Mouse (Mus musculus) ovary, postnatal 10 days (tissue): ENCODE data around the gene Cuedc1.

Experiments used
- DNase-seq: peaks from one replicate; pipeline ENCODE4 v3.0.0; 2022; ENCODE audit warnings: low spot score

Gene Cuedc1

DNA sequence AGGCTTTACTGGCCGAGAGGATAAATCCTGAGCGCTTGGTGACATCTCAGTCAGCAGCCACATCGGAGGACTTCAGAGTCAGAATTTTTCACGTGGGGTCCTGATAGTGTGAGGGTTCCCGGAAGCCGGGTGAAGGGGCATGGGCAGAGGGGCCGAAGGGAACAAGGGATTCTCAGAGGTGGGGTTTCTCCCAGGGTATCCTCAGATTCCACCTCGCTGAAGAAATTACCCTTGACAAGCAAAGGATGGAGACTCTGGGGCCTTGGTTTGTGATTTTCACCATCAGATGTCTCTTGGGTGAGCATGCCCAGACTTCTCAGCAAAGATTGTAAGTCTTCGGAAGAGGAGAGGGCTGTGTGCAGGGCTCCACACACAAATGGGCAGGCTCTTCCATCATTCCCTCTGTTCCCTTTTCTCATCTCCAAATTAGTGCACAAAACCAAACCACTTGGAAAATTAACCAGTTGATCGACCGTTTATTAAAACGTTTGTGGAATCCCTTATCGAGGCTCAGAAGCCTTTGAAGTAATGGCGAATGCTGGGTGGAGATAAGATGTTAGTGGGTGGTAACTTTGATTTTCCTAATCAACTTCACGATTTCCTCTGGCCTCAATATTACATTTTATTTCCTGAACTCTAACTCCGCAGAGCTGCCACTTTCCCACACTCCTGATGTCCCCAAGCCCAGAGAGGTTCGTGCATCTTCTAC, at the start of gene Cuedc1:
Gene Cuedc1, plus strand, starts transcription at position 38 of the 709 bp plus-strand sequence.
- no peak for DNase-seq

DNA sequence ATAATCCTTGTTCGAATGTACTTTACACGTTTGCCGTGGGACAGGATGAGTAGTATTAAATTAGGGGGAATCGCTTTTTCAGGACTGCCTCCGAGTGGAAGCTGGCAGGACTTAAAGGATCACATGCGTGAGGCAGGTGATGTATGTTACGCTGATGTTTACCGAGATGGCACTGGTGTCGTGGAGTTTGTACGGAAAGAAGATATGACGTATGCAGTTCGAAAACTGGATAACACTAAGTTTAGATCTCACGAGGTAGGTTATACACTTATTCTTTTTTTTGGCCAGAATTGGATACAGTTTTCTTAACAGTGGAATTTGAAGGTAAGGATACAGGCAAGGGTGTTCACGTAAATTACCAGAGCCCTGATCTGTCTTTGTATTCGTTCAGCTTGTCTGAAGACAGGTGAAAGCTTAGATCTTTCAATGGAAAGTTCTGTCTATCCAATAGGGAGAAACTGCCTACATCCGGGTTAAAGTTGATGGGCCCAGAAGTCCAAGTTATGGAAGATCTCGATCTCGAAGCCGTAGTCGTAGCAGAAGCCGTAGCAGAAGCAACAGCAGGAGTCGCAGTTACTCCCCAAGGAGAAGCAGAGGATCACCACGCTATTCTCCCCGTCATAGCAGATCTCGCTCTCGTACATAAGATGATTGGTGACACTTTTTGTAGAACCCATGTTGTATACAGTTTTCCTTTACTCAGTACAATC, 48.7 kb upstream of the Cuedc1 start:
- no peak for DNase-seq

DNA sequence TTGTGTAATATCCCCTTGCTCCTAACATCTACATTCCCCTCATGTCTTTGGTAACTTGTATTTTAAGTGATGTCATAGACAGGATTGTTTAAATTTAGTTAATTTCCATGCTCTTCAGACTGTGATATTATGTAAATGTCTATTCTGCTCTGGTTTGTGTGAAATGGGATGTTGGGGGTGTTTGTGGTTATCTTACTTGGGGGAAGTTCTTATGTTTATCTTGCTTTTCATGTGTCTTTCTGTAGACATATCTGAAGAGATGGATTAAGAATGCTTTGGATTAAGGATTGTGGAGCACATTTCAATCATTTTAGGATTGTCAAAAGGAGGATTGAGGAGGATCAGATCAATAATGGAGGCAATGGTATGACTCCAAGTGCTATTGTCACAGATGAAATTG, 48.1 kb upstream of the Cuedc1 start:
- no peak for DNase-seq

DNA sequence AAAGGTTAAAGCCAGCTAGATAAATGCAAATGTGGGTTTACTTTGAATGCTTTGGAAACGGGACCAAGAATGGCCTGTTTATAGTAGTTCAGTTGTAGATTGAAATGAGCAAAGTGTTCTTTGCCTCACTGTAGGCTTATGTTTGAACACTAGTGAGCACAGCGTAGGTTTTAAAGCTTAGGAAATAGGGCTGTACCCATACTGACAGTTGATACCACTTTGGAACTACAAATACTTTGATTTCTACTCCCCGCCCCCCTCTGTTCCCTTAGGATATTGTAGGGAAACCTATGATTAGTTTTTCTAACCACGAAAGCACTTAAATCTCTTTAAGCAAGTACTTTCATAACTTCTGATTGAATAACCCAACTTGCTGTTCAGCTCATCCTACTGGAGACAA, 45.2 kb upstream of the Cuedc1 start:
- DNase-seq: no peak

DNA sequence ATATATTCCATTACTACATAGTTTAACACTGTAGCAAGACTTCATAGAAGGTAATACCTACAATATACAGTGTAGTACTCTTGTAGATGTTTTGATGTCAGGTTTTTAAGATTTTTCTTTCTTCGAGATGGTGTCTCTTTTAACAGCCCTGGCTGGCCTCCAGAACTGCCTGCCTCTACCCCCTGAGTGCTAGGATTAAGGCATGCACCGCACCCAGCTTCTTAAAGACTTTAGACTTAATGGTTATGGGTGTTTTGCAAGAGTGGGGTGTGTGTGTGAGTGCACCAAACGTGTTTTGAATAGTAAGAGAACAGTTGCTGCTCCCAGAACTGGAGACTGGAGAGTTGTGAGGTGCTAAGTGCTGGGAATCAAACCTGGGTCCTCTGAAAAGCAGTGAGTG, 44.0 kb upstream of the Cuedc1 start:
- no peak for DNase-seq

DNA sequence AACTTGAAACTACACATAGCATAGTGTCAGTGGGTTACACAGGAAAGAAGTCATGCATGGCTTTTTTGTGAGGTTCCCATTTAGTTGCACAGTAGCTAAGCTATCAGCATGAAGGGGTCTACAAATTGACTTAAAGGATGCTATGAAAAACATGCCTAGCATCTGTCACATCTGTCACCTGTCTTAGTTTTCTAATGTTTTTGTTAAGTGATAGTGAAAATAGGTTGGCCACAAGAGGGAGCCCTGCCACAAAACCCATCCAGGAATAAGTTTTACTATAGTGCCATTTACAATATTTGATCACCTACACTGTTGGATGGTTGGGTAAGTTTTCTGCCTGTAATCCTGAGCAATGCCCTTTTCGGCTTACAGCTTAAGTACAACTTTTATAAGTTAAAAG, 43.3 kb upstream of the Cuedc1 start:
- DNase-seq: no peak

DNA sequence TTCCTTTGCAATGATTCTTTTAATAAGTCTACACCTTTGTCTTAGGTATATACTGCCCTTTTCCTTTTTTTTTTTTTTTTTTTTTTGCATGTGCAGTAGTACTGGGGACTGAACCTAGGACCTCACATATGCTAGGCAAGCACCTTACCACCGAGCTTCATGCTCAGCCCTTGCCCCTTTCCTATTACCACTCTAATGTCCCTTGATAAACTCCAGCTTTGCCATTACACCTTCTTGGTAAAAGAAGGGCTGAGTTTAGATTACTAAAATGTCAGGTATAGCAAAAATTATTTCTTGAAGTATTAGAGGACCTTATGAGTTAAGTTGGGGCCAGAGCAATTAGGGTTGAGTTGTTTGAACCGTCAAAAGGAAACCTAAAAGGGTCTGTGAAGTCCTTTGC, 42.1 kb upstream of the Cuedc1 start:
- no peak for DNase-seq

DNA sequence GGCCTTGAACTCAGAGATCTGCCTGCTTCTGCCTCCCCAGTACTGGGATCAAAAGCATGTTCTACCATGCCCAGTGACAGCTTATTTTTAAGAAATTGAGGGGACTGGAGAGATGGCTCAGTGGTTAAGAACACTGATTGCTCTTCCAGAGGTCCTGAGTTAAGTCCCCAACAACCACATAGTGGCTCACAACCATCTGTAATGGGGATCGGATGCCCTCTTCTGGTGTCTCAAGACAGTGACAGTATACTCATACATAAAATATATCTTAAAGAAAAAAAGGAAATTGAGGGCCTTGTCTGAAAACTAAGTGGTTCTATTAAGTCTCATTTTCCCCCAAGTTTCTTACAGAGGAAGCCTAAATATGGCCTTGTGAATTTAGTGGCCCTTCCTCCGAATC, 40.1 kb upstream of the Cuedc1 start:
- DNase-seq: no peak

DNA sequence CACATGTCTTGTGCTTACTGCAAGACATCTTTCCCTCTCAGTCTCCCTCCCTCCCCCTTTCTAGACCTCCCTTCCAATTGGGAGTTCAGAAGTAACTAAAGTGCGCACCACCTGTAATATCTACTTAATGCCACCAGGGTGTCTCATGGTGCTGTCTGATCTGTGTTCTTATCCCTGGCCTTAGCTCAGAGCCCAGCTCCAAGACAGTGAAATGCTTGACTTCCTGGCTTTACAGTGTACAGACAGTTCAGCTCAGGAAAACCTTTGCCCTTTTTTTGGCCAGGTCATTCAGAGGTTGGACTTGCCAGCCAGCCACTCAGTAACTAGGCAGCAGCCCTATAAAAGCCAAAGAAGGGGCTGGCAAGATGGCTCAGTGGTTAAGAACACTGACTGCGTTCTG, 38.7 kb upstream of the Cuedc1 start:
- no peak for DNase-seq

DNA sequence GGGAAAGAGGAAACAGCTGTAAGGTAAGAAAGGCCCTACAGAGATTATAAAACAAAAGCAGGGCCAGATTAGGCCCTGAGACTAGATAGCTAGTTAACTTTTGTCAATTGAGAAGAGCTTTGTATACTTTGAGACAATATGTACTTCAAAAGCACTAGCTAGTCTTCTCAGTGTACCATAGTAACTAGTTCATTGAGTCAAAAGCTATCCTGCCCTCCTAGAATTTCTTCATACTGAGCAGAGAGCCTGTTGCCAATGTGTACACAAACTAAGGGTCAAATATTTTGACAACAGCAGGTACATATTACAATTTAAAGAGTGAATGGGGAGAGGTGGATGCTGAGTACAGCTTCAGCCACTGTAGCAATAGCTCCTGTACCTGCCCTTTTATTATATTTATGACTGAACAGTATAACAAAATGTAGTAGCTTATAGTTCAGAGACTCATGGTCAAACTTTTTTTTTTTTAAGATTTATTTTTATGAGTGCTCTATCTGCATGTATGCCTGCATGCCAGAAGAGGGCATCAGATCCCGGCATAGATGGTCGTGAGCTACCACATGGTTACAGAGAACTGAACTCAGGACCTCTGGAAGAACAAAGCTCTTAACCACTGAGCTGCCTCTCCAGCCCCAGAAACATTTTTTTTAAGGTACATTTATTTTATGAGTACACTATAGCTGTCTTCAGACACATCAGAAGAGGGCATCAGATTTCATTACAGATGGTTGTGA, 35.8 kb upstream of the Cuedc1 start:
- DNase-seq: no peak

DNA sequence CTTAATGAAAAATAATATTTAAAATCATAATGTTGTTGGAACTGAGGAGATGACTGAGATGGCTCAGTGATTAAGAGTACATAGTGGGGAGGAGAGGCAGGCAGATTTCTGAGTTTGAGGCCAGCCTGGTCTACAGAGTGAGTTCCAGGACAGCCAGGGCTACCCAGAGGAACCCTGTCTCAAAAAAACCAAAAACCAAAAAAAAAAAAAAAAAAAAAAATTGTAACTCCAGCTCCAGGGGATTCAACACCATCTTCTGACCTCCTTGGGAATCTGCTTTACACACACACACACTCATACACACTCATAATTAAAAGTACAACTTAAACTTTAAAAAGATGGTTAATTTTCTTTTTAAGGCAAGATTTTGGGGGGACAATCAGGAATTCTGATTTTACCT, 32.1 kb upstream of the Cuedc1 start:
- no peak for DNase-seq

DNA sequence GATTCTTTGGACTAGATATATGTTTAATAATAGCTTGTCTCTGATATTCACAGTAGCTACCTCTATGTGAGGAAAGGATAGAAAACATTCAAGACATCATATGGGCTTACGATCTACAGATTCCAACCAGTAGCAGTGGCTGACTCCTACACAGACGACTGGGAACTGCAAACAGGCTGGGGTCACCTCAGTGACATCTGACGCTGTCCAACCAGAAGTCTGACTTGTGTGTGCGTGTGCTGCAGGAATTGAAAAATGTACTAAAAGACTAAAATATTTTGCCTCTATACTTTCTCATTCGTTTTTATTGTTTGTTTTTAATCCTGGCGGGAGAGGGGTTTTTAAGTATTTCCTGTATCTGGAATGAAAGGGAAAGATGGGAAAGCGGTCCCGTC, 30.7 kb upstream of the Cuedc1 start:
- no peak for DNase-seq

DNA sequence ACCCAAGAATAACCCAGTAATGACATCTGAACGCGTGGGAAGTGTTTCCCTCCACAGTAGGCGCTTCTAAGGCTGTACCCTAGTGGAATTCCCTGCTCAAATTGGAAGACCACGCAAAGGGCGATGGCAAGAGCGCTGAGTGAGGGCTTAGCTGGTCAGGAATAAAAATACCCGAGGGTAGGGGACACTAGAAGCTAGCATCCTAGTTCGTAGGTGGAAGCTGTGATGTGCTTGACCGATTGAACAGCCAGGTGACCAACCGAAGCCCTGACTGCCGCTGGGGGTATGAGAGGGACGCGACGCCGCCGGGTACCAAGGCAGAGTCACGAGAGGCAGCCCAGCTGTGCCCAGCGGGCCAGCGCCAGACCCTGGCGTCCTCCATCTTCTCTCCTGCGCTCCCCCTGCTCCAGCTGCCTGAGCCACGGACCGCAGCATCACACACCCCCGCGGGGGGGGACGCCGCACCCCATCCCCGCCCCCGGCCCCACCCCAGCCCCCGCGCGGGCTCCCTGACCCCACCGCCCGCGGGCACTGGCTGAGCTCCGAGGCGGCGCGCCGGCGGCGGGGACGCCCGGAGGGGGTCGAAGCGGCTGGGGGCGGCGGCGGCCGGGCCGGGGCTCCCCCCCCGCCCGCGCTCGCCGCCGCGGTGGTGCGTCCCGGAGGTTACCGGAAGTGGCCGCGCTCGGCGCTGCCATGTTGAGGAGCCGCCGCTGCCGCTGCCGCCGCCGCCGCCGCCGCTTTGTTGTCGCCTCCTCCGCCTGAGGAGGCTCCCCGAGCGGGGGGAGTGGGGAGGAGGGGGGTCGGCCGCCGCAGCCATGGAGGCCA, 30.1 kb upstream of the Cuedc1 start, which contains the start of gene Vezf1:
Gene Vezf1, plus strand, starts transcription at position 694 of the 825 bp plus-strand sequence.
- peak; percentile 60 for DNase-seq

DNA sequence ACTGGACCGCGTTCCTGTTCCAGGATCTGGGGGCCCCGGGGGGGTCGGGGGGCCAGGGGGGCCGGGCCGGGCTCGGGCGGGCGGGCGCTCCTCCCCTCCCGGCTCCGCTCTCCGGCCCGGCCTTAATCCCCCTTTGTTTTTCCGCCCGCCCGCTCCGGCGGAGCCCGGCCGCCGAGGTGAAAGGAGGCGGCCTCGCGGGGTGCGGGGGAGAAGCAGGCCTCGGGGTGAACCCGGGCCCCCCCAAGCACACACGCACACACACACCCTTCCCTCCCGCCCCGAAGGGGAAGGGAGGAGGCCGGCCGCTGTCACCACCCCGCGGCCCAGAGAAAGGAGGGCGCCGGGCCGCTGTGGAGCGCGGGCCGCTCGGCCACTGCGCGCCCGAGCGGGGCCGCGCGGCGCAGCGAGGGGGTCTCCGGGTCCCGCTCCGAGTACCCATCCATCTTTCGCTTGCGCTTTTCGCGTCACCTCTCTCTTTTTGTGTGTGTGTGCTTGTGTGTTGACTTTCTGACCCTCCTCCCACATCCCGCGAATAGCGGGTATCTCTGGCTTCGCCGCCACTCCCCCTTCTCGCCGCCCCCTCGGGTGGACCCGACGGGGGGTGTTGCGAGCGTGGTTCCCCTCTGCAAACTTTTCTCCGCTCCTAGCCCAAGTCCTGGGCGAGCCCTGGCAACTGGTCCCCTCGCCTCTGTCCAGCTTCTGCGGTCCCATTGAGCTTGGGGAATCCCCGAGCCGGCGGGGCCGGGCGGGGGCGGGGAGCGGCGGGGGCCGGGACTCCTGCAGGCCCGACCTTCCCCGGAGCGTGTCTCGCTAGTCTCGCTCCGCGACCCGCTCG, 29.2 kb upstream of the Cuedc1 start:
- peak; percentile 66 for DNase-seq

DNA sequence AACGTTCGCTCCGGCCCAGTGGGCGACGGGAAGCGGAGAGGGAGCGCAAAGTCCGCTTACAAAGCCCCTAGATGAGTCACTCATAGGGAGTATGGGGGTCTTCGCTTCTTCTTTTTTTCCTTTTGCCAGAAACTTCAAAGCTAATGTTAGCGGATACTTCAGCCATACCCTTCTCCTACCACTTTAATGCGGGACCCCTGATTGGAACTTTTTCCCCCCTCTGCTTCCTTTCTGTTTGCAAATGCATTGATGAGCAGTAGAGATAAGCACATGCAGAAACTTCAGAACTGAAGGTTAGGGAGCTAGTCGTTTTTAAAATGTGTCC, 28.6 kb upstream of the Cuedc1 start:
- no peak for DNase-seq

DNA sequence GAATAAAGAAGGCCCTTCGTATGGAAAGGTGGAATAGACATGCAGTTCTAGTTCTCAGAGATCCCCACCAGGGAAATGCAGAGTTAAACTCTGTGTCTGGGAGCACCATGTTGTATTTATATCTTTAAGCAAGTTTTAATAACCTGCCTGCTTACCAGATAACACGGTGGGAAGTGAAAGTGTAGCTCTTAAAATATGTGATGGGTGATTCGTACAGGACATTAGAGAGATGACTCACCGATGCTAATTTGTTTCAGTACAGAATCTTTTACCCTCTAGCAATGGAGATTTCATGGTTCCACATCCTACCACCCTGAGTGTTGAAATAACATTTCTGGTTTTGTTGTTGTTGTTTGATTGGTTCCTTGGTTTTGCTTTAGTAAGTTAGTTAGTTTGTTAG, 27.5 kb upstream of the Cuedc1 start:
- DNase-seq: no peak

DNA sequence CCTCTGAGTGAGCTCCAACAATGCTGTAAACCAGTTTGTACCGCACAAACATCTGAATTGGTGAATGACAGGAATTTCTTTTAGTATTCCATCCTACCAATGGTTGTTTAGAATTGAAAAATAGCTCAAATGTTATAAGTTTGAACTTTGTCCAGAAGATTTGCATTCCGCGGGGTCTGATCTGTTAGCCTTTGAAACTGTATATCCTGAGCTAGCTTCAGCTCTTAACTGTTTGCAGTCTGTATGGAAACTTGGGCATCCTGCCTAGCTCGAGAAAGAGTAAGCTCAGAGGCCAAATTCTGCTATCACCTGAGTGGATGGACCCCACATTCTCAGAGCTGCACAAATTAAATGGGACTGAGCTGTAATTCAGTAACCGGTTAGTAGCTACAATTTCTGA, 26.7 kb upstream of the Cuedc1 start:
- no peak for DNase-seq

DNA sequence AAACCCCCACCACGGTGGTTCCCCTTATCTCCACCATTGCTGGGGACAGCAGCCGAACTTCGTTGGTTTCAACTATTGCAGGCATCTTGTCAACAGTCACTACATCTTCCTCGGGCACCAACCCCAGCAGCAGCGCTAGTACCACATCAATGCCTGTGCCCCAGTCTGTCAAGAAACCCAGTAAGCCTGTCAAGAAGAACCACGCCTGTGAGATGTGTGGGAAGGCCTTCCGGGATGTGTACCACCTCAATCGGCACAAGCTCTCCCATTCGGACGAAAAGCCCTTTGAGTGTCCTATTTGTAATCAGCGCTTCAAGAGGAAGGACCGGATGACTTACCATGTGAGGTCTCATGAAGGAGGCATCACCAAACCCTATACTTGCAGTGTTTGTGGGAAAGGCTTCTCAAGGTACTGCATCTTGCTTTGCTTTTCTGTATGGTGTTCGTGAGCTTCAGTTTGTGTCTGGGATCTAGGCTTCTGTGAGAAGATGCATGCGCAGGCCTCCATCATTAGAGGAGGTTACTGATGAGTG, 24.4 kb upstream of the Cuedc1 start:
- no peak for DNase-seq

DNA sequence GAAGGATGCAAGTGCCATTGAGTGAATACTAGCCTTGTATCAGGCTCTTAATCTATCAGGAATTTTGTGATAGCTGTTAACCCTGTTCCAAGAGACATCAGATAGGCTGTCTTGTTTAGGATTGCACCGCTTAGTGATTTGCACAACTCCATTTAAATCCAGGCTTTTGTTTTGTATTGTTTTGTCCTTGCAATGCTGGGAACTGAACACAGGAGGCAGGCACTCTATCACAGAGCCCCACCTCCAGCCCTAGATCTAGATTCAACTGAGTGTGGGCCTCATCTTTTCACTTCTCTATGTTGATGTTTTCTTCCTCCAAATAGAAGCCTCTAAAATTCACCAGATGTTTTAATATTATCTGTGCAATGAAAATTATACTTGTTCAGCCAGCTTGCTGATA, 22.2 kb upstream of the Cuedc1 start:
- no peak for DNase-seq

DNA sequence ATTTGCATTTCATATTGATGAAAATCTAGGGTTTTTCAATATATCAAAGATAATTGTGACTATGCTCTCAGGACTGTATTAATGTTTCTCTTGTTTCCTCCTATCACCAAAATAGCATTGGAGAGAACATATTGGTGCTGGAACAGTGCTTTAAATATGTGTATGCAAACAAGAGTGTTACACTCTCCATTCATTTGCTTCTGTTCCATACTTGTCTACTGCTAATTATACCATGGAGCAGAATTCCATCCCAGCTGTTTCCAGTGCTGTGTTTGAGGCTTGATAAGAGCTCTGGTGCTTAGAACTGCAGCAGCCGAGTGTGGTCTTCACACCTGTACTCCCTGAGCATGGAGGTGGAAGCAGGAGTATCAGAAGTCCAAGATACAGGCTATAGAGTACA, 21.5 kb upstream of the Cuedc1 start:
- no peak for DNase-seq

DNA sequence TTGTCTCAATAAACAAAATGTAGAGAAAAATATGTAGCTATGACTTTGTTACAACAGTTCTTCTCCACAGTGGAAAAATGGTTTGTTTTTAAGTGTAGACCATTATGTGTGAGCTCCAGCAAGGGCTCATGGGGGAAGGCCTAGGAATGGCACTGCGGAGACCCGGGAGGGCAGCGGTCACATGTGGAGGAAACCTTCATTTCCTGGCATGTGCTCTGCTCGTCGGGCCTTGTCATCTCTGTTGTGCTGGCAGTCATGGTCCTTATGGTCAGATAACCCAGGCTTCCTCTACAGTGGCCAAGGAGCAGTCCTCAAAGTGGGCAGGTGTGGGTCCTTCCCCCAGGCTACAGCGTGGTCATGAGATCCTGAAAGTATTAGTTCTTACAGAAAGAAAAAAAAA, 14.2 kb upstream of the Cuedc1 start:
- DNase-seq: no peak
